Mouse (Mus musculus): ENCODE results near the gene Tns3. TPM values are rescaled to one million over a fixed set of nuclear protein-coding genes. Genes with fewer than 3 reads are reported as not detected.

Gene Tns3
- polyA plus RNA-seq, 1 experiment, result not detected

- no peak for TF ChIP-seq GATA1 (IDR thresholded peaks at IDR 0.05; ENCODE audit: low read length)
Observed at GRCm38 (mm10) chr11:8688907-8689306, 24.6 kb upstream of the Tns3 start.

- no peak for TF ChIP-seq GATA1 (IDR thresholded peaks at IDR 0.05; ENCODE audit: low read length)
Observed at GRCm38 (mm10) chr11:8686501-8686900, 22.2 kb upstream of the Tns3 start.

- no peak for TF ChIP-seq GATA1 (IDR thresholded peaks at IDR 0.05; ENCODE audit: low read length)
Observed at GRCm38 (mm10) chr11:8686061-8686460, 21.7 kb upstream of the Tns3 start.

- no peak for TF ChIP-seq GATA1 (IDR thresholded peaks at IDR 0.05; ENCODE audit: low read length)
Observed at GRCm38 (mm10) chr11:8685195-8685594, 20.9 kb upstream of the Tns3 start.

GRCm38 (mm10) chr11:8684262-8684661 lies 19.9 kb upstream of the Tns3 start:
- TF ChIP-seq GATA1 (IDR thresholded peaks at IDR 0.05; ENCODE audit: low read length), result no peak

GRCm38 (mm10) chr11:8681356-8681755 lies 17.0 kb upstream of the Tns3 start:
- no peak for TF ChIP-seq GATA1 (IDR thresholded peaks at IDR 0.05; ENCODE audit: low read length)

- TF ChIP-seq GATA1 (IDR thresholded peaks at IDR 0.05; ENCODE audit: low read length), result no peak
Observed at GRCm38 (mm10) chr11:8680650-8681049, 16.3 kb upstream of the Tns3 start.

- no peak for TF ChIP-seq GATA1 (IDR thresholded peaks at IDR 0.05; ENCODE audit: low read length)
Observed at GRCm38 (mm10) chr11:8679221-8679620, 14.9 kb upstream of the Tns3 start.

- TF ChIP-seq GATA1 (IDR thresholded peaks at IDR 0.05; ENCODE audit: low read length), result no peak
Observed at GRCm38 (mm10) chr11:8678260-8678995, 14.1 kb upstream of the Tns3 start.

- TF ChIP-seq GATA1 (IDR thresholded peaks at IDR 0.05; ENCODE audit: low read length), result no peak
Observed at GRCm38 (mm10) chr11:8675701-8676474, 11.6 kb upstream of the Tns3 start.

- no peak for TF ChIP-seq GATA1 (IDR thresholded peaks at IDR 0.05; ENCODE audit: low read length)
Observed at GRCm38 (mm10) chr11:8674549-8675149, 10.3 kb upstream of the Tns3 start.

GRCm38 (mm10) chr11:8671698-8672097 lies 7.4 kb upstream of the Tns3 start:
- no peak for TF ChIP-seq GATA1 (IDR thresholded peaks at IDR 0.05; ENCODE audit: low read length)

- no peak for TF ChIP-seq GATA1 (IDR thresholded peaks at IDR 0.05; ENCODE audit: low read length)
Observed at GRCm38 (mm10) chr11:8669138-8669537, 4.8 kb upstream of the Tns3 start.

GRCm38 (mm10) chr11:8664797-8665196 lies 462 bp upstream of the Tns3 start:
- no peak for TF ChIP-seq GATA1 (IDR thresholded peaks at IDR 0.05; ENCODE audit: low read length)

- TF ChIP-seq GATA1 (IDR thresholded peaks at IDR 0.05; ENCODE audit: low read length), result no peak
Observed at GRCm38 (mm10) chr11:8663444-8664392, 617 bp downstream of the Tns3 start.
